Mouse (Mus musculus): ENCODE results near the gene Tnni2. TPM values are rescaled to one million over a fixed set of nuclear protein-coding genes. Genes with fewer than 3 reads are reported as not detected.

The Tnni2 gene
- total and polyA plus RNA-seq, 2 experiments from 2014 or later, result 8.9 TPM; not detected in 1

- Histone ChIP-seq H3K9me3 (replicated peaks; ENCODE audit: control insufficient read depth, low read length) (no peaks in the 10 kb centered on the region), H3K4me3 (ENCODE audit: low read depth, low read length) (no peak overlapping the region), H3K4me2 (ENCODE audit: low read depth, low read length) (no peak overlapping the region), H3K9ac (replicated peaks; ENCODE audit: low read depth, low read length) (no peak overlapping the region), H3K36me3 (replicated peaks; ENCODE audit: control insufficient read depth, insufficient read depth, low read length) (no peaks in the 10 kb centered on the region), H3K4me1 (ENCODE audit: control insufficient read depth, insufficient read depth) (peaks cover 31% of the 10 kb centered on the region), H3K27me3 (ENCODE audit: control insufficient read depth, insufficient read depth, low read length) (no peaks in the 10 kb centered on the region), H3K27ac (ENCODE audit: low read depth) (no peak overlapping the region)
- no peak for DNase-seq (ENCODE audit: low spot score)
- no peak for ATAC-seq (ENCODE audit: insufficient read depth, low read depth)
- WGBS, result 98% methylated on average over 2 of the region's 2 CpGs
- TF ChIP-seq CTCF (IDR thresholded peaks at IDR 0.05; ENCODE audit: low read depth) (no peak), EP300 (IDR thresholded peaks at IDR 0.05; ENCODE audit: low read depth) (no peak)
Observed at GRCm38 (mm10) chr7:142473476-142473875, 31.9 kb downstream of the Tnni2 start.

GRCm38 (mm10) chr7:142474799-142475198 is 33.2 kb downstream of the Tnni2 start:
- peaks cover 37% of the 10 kb centered on the region for H3K4me1 ChIP-seq (ENCODE audit: control insufficient read depth, insufficient read depth)
- ATAC-seq (ENCODE audit: insufficient read depth, low read depth), result no peak
- no peak for TF ChIP-seq EP300 (IDR thresholded peaks at IDR 0.05; ENCODE audit: low read depth)
- TF ChIP-seq CTCF (IDR thresholded peaks at IDR 0.05; ENCODE audit: low read depth), result no peak
- no peak for DNase-seq (ENCODE audit: low spot score)
- H3K27me3 ChIP-seq (ENCODE audit: control insufficient read depth, insufficient read depth, low read length), result no peaks in the 10 kb centered on the region
- H3K36me3 ChIP-seq (replicated peaks; ENCODE audit: control insufficient read depth, insufficient read depth, low read length), result no peaks in the 10 kb centered on the region
- H3K27ac ChIP-seq (ENCODE audit: low read depth), result peak overlapping the region; percentile 71
- H3K4me3 ChIP-seq (ENCODE audit: low read depth, low read length), result peak overlapping the region; percentile 20; the same call in 1 of the 2 replicates
- H3K9me3 ChIP-seq (replicated peaks; ENCODE audit: control insufficient read depth, low read length), result no peaks in the 10 kb centered on the region
- peak overlapping the region; percentile 45 for H3K4me2 ChIP-seq (ENCODE audit: low read depth, low read length)
- WGBS, result 74% methylated on average over 14 of the region's 14 CpGs
- peak overlapping the region; percentile 50 for H3K9ac ChIP-seq (replicated peaks; ENCODE audit: low read depth, low read length)

GRCm38 (mm10) chr7:142475641-142476040 is 34.0 kb downstream of the Tnni2 start:
- Histone ChIP-seq H3K4me1 (ENCODE audit: control insufficient read depth, insufficient read depth) (peaks cover 35% of the 10 kb centered on the region), H3K9ac (replicated peaks; ENCODE audit: low read depth, low read length) (peak overlapping the region; percentile 50), H3K27ac (ENCODE audit: low read depth) (peak overlapping the region; percentile 71), H3K4me3 (ENCODE audit: low read depth, low read length) (peak overlapping the region; percentile 20), H3K4me2 (ENCODE audit: low read depth, low read length) (peak overlapping the region; percentile 45), H3K9me3 (replicated peaks; ENCODE audit: control insufficient read depth, low read length) (no peaks in the 10 kb centered on the region), H3K27me3 (ENCODE audit: control insufficient read depth, insufficient read depth, low read length) (no peaks in the 10 kb centered on the region), H3K36me3 (replicated peaks; ENCODE audit: control insufficient read depth, insufficient read depth, low read length) (no peaks in the 10 kb centered on the region)
- ATAC-seq (ENCODE audit: insufficient read depth, low read depth) (no peak), DNase-seq (ENCODE audit: low spot score) (no peak)
- TF ChIP-seq CTCF (IDR thresholded peaks at IDR 0.05; ENCODE audit: low read depth), result no peak
- no peak for TF ChIP-seq EP300 (IDR thresholded peaks at IDR 0.05; ENCODE audit: low read depth)
- 25% methylated on average over 7 of the region's 7 CpGs for WGBS

DNA sequence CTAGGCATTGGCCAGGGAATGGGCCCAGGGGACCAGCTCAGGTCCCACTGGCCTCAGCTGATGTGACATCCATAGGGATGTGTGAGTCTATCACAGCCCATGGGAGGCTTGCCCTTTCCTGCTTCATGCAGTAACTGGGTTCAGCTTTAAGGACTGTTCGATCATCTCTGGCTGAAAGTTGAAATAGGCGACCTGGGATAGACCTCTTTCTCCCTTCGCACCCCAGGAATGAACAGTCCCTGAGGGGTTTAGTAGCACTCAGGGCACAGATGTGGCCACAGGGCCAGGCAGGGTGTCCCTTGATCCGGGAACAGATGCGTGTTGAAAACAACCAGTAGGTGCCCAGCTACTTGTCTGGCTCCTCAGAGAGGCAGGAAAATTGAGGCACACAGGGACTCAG is 34.7 kb downstream of the Tnni2 start:
- Histone ChIP-seq H3K4me3 (ENCODE audit: low read depth, low read length) (peak overlapping the region; percentile 20; the same call in 1 of the 2 replicates), H3K27me3 (ENCODE audit: control insufficient read depth, insufficient read depth, low read length) (no peaks in the 10 kb centered on the region), H3K9me3 (replicated peaks; ENCODE audit: control insufficient read depth, low read length) (no peaks in the 10 kb centered on the region), H3K4me2 (ENCODE audit: low read depth, low read length) (peak overlapping the region; percentile 45), H3K9ac (replicated peaks; ENCODE audit: low read depth, low read length) (peak overlapping the region; percentile 50), H3K36me3 (replicated peaks; ENCODE audit: control insufficient read depth, insufficient read depth, low read length) (no peaks in the 10 kb centered on the region), H3K4me1 (ENCODE audit: control insufficient read depth, insufficient read depth) (peaks cover 39% of the 10 kb centered on the region), H3K27ac (ENCODE audit: low read depth) (peak overlapping the region; percentile 71)
- no peak for TF ChIP-seq EP300 (IDR thresholded peaks at IDR 0.05; ENCODE audit: low read depth)
- no peak for TF ChIP-seq CTCF (IDR thresholded peaks at IDR 0.05; ENCODE audit: low read depth)
- no peak for DNase-seq (ENCODE audit: low spot score)
- 79% methylated on average over 5 of the region's 5 CpGs for WGBS
- ATAC-seq (ENCODE audit: insufficient read depth, low read depth), result no peak

- H3K9ac ChIP-seq (replicated peaks; ENCODE audit: low read depth, low read length), result peak overlapping the region; percentile 50
- no peaks in the 10 kb centered on the region for H3K36me3 ChIP-seq (replicated peaks; ENCODE audit: control insufficient read depth, insufficient read depth, low read length)
- 79% methylated on average over 13 of the region's 13 CpGs for whole genome bisulfite sequencing
- peak overlapping the region; percentile 71 for H3K27ac ChIP-seq (ENCODE audit: low read depth)
- H3K4me3 ChIP-seq (ENCODE audit: low read depth, low read length), result no peak overlapping the region; the same call in 1 of the 2 replicates
- no peak for ATAC-seq (ENCODE audit: insufficient read depth, low read depth)
- H3K27me3 ChIP-seq (ENCODE audit: control insufficient read depth, insufficient read depth, low read length), result no peaks in the 10 kb centered on the region
- H3K4me1 ChIP-seq (ENCODE audit: control insufficient read depth, insufficient read depth), result peaks cover 39% of the 10 kb centered on the region
- TF ChIP-seq EP300 (IDR thresholded peaks at IDR 0.05; ENCODE audit: low read depth), result no peak
- no peak for TF ChIP-seq CTCF (IDR thresholded peaks at IDR 0.05; ENCODE audit: low read depth)
- DNase-seq (ENCODE audit: low spot score), result no peak
- no peaks in the 10 kb centered on the region for H3K9me3 ChIP-seq (replicated peaks; ENCODE audit: control insufficient read depth, low read length)
- peak overlapping the region; percentile 45 for H3K4me2 ChIP-seq (ENCODE audit: low read depth, low read length)
Observed at GRCm38 (mm10) chr7:142476795-142477452, 35.3 kb downstream of the Tnni2 start.

Measured in heart, postnatal 0 days (tissue).